Mouse (Mus musculus) MEL (cell line): ENCODE measurements around the gene Terb1. TPM values are rescaled to one million over a fixed set of nuclear protein-coding genes. Genes with fewer than 3 reads are reported as not detected.

Source experiments
- DNase-seq: peaks from one replicate; pipeline ENCODE4 v3.0.0; 2011; ENCODE audit warnings: low read depth, low spot score
- H3K27ac ChIP-seq: 2 replicates; pipeline ENCODE4 v1.5.1; 2012; ENCODE audit warnings: low read depth, mild to moderate bottlenecking, control low read depth, low read length, moderate library complexity; ENCODE audit not compliant: control insufficient read depth
- H3K27me3 ChIP-seq, 2 experiments: fragments of 150-350 bp in 1 of 2; sonication (generic) in 1 of 2; 2 replicates each; pipeline ENCODE4 v1.6.1; 2012; ENCODE audit warnings: low read length in 2 of 2, mild to moderate bottlenecking in 2 of 2, improper control_type of control experiment in 1 of 2, moderate library complexity in 1 of 2; ENCODE audit not compliant: insufficient read depth in 2 of 2, control insufficient read depth in 1 of 2
- H3K36me3 ChIP-seq, 2 experiments: 2 replicates each; pipeline ENCODE4 v1.6.1; 2012 to 2014; ENCODE audit warnings: low read length in 2 of 2, improper control_type of control experiment in 1 of 2, inconsistent platforms in 1 of 2, mild to moderate bottlenecking in 1 of 2; ENCODE audit not compliant: insufficient read depth in 2 of 2, control insufficient read depth in 1 of 2
- H3K4me1 ChIP-seq, 2 experiments: fragments of 150-350 bp in 1 of 2; sonication (generic) in 1 of 2; 2 replicates each; pipeline ENCODE4 v1.6.1; 2012; ENCODE audit warnings: low read length in 2 of 2, improper control_type of control experiment in 1 of 2, mild to moderate bottlenecking in 1 of 2; ENCODE audit not compliant: insufficient read depth in 2 of 2, control insufficient read depth in 1 of 2
- H3K4me3 ChIP-seq, 2 experiments: fragments of 150-350 bp in 1 of 2; sonication (generic) in 1 of 2; 2 replicates each; pipeline ENCODE4 v1.5.1; 2012; ENCODE audit warnings: low read depth in 2 of 2, low read length in 2 of 2, mild to moderate bottlenecking in 2 of 2, moderate library complexity in 2 of 2, control low read depth in 1 of 2, improper control_type of control experiment in 1 of 2; ENCODE audit not compliant: control insufficient read depth in 1 of 2, insufficient read depth in 1 of 2
- H3K79me2 ChIP-seq: 2 replicates; pipeline ENCODE4 v1.6.1; 2012; ENCODE audit warnings: mild to moderate bottlenecking, low read length, moderate library complexity; ENCODE audit not compliant: control insufficient read depth, poor library complexity, insufficient read depth
- H3K9ac ChIP-seq: 2 replicates; pipeline ENCODE4 v1.6.1; 2012; ENCODE audit warnings: low read depth, mild to moderate bottlenecking, control low read depth, low read length, moderate library complexity; ENCODE audit not compliant: control insufficient read depth, poor library complexity, severe bottlenecking
- H3K9me3 ChIP-seq: fragments of 150-350 bp; sonication (generic); replicated peaks from 2 replicates; pipeline ENCODE4 v1.6.1; 2012; ENCODE audit warnings: mild to moderate bottlenecking, low read length, improper control_type of control experiment, moderate library complexity; ENCODE audit not compliant: insufficient read depth
- BHLHE40 ChIP-seq: IDR thresholded peaks from 2 replicates; pipeline ENCODE4 v1.6.1; 2012; ENCODE audit warnings: low read depth, mild to moderate bottlenecking, inconsistent platforms, low read length, improper control_type of control experiment, borderline replicate concordance
- CHD1 ChIP-seq: IDR thresholded peaks from 2 replicates; pipeline ENCODE4 v1.6.1; 2012; ENCODE audit warnings: low read depth, mild to moderate bottlenecking, inconsistent platforms, low read length, improper control_type of control experiment
- CHD2 ChIP-seq: IDR thresholded peaks from 2 replicates; pipeline ENCODE4 v1.6.1; 2011; ENCODE audit warnings: low read length, improper control_type of control experiment
- CTCF ChIP-seq, 3 experiments: IDR thresholded peaks in 2 of 3; conservative IDR thresholded peaks in 1 of 3; 2 replicates each; pipeline ENCODE4 v1.5.1; 2011 to 2012; ENCODE audit warnings: low read length in 3 of 3, low read depth in 2 of 3, mild to moderate bottlenecking in 2 of 3, improper control_type of control experiment in 1 of 3, inconsistent platforms in 1 of 3, mixed read lengths in 1 of 3, moderate library complexity in 1 of 3; ENCODE audit not compliant: control insufficient read depth in 1 of 3, insufficient read depth in 1 of 3, poor library complexity in 1 of 3, severe bottlenecking in 1 of 3
- E2F4 ChIP-seq: IDR thresholded peaks from 2 replicates; pipeline ENCODE4 v1.6.1; 2011; ENCODE audit warnings: low read depth, low read length, improper control_type of control experiment, borderline replicate concordance
- ELF1 ChIP-seq: IDR thresholded peaks from 2 replicates; pipeline ENCODE4 v1.6.1; 2014; ENCODE audit warnings: low read depth, mild to moderate bottlenecking, inconsistent platforms, low read length, improper control_type of control experiment, moderate library complexity
- EP300 ChIP-seq, 2 experiments: IDR thresholded peaks; 2 replicates each; pipeline ENCODE4 v1.6.1; 2011; ENCODE audit warnings: improper control_type of control experiment in 2 of 2, low read length in 2 of 2, low read depth in 1 of 2, mild to moderate bottlenecking in 1 of 2
- GABPA ChIP-seq: IDR thresholded peaks from 2 replicates; pipeline ENCODE4 v1.6.1; 2012; ENCODE audit warnings: low read depth, mild to moderate bottlenecking, inconsistent platforms, low read length, improper control_type of control experiment, moderate library complexity
- GATA1 ChIP-seq: IDR thresholded peaks from 2 replicates; pipeline ENCODE4 v1.6.1; 2011; ENCODE audit warnings: low read depth, low read length, improper control_type of control experiment
- HCFC1 ChIP-seq: IDR thresholded peaks from 2 replicates; pipeline ENCODE4 v1.6.1; 2012; ENCODE audit warnings: low read depth, mild to moderate bottlenecking, inconsistent platforms, low read length, improper control_type of control experiment, moderate library complexity
- JUND ChIP-seq: IDR thresholded peaks from 2 replicates; pipeline ENCODE4 v1.6.1; 2011; ENCODE audit warnings: low read depth, mild to moderate bottlenecking, improper control_type of control experiment, low read length
- KAT2A ChIP-seq: conservative IDR thresholded peaks from 2 replicates; pipeline ENCODE4 v1.6.1; 2012; ENCODE audit warnings: low read depth, low read length, improper control_type of control experiment, inconsistent platforms
- MAX ChIP-seq: IDR thresholded peaks from 2 replicates; pipeline ENCODE4 v1.6.1; 2011; ENCODE audit warnings: low read length, improper control_type of control experiment
- MAZ ChIP-seq: IDR thresholded peaks from 2 replicates; pipeline ENCODE4 v1.6.1; 2012; ENCODE audit warnings: low read depth, mild to moderate bottlenecking, inconsistent platforms, low read length, improper control_type of control experiment
- MEF2A ChIP-seq: IDR thresholded peaks from 2 replicates; pipeline ENCODE4 v1.6.1; 2014; ENCODE audit warnings: low read depth, mild to moderate bottlenecking, inconsistent platforms, low read length, improper control_type of control experiment; ENCODE audit not compliant: poor library complexity, insufficient replicate concordance, severe bottlenecking; ENCODE audit errors: extremely low read depth
- MXI1 ChIP-seq: IDR thresholded peaks from 2 replicates; pipeline ENCODE4 v1.6.1; 2011; ENCODE audit warnings: mild to moderate bottlenecking, low read depth, low read length, improper control_type of control experiment
- MYB ChIP-seq: IDR thresholded peaks from 2 replicates; pipeline ENCODE4 v1.6.1; 2011; ENCODE audit warnings: mild to moderate bottlenecking, low read depth, low read length, improper control_type of control experiment
- MYC ChIP-seq: IDR thresholded peaks from 2 replicates; pipeline ENCODE4 v1.6.1; 2011; ENCODE audit warnings: low read depth, mild to moderate bottlenecking, low read length, improper control_type of control experiment, moderate library complexity
- NELFE ChIP-seq: IDR thresholded peaks from 2 replicates; pipeline ENCODE4 v1.6.1; 2011; ENCODE audit warnings: low read depth, low read length, improper control_type of control experiment
- NRF1 ChIP-seq: IDR thresholded peaks from 2 replicates; pipeline ENCODE4 v1.6.1; 2014; ENCODE audit warnings: low read depth, mild to moderate bottlenecking, inconsistent platforms, low read length, improper control_type of control experiment, moderate library complexity; ENCODE audit not compliant: poor library complexity, insufficient read depth, severe bottlenecking
- POLR2A ChIP-seq, 2 experiments: IDR thresholded peaks; 2 replicates each; pipeline ENCODE4 v1.6.1; 2011 to 2012; ENCODE audit warnings: low read length in 2 of 2, mild to moderate bottlenecking in 2 of 2, control low read depth in 1 of 2, improper control_type of control experiment in 1 of 2, low read depth in 1 of 2, moderate library complexity in 1 of 2; ENCODE audit not compliant: control insufficient read depth in 1 of 2, insufficient read depth in 1 of 2, poor library complexity in 1 of 2
- POLR2AphosphoS2 ChIP-seq: IDR thresholded peaks from 2 replicates; pipeline ENCODE4 v1.6.1; 2011; ENCODE audit warnings: low read length, improper control_type of control experiment
- POLR2AphosphoS5 ChIP-seq: IDR thresholded peaks from 2 replicates; pipeline ENCODE4 v1.6.1; 2012; ENCODE audit warnings: low read depth, borderline replicate concordance, mild to moderate bottlenecking, inconsistent platforms, low read length, moderate library complexity, mixed read lengths
- RAD21 ChIP-seq: IDR thresholded peaks from 2 replicates; pipeline ENCODE4 v1.6.1; 2011; ENCODE audit warnings: mild to moderate bottlenecking, low read depth, low read length, improper control_type of control experiment
- RCOR1 ChIP-seq: IDR thresholded peaks from 2 replicates; pipeline ENCODE4 v1.6.1; 2012; ENCODE audit warnings: low read depth, mild to moderate bottlenecking, inconsistent platforms, low read length, improper control_type of control experiment
- SIN3A ChIP-seq: IDR thresholded peaks from 2 replicates; pipeline ENCODE4 v1.6.1; 2012; ENCODE audit warnings: low read length, improper control_type of control experiment, inconsistent platforms
- SMC3 ChIP-seq: IDR thresholded peaks from 2 replicates; pipeline ENCODE4 v1.6.1; 2011; ENCODE audit warnings: low read depth, low read length, improper control_type of control experiment
- TAL1 ChIP-seq: IDR thresholded peaks from 2 replicates; pipeline ENCODE4 v1.6.1; 2012; ENCODE audit warnings: mild to moderate bottlenecking, inconsistent platforms, low read length, moderate library complexity, mixed read lengths
- TCF12 ChIP-seq: IDR thresholded peaks from 2 replicates; pipeline ENCODE4 v1.6.1; 2014; ENCODE audit warnings: low read depth, mild to moderate bottlenecking, inconsistent platforms, low read length, improper control_type of control experiment, moderate library complexity
- UBTF ChIP-seq: IDR thresholded peaks from 2 replicates; pipeline ENCODE4 v1.6.1; 2012; ENCODE audit warnings: low read depth, mild to moderate bottlenecking, inconsistent platforms, low read length, improper control_type of control experiment, moderate library complexity, borderline replicate concordance; ENCODE audit not compliant: insufficient read depth
- USF1 ChIP-seq: IDR thresholded peaks from 2 replicates; pipeline ENCODE4 v1.6.1; 2014; ENCODE audit warnings: low read depth, mild to moderate bottlenecking, inconsistent platforms, low read length, improper control_type of control experiment, moderate library complexity
- USF2 ChIP-seq, 2 experiments: IDR thresholded peaks; 2 replicates each; pipeline ENCODE4 v1.6.1; 2011 to 2012; ENCODE audit warnings: improper control_type of control experiment in 2 of 2, low read length in 2 of 2, borderline replicate concordance in 1 of 2, inconsistent platforms in 1 of 2, low read depth in 1 of 2, mild to moderate bottlenecking in 1 of 2; ENCODE audit not compliant: insufficient read depth in 1 of 2
- ZC3H11A ChIP-seq: IDR thresholded peaks from 2 replicates; pipeline ENCODE4 v1.6.1; 2012; ENCODE audit warnings: low read depth, mild to moderate bottlenecking, inconsistent platforms, low read length, improper control_type of control experiment
- ZKSCAN1 ChIP-seq: IDR thresholded peaks from 2 replicates; pipeline ENCODE4 v1.6.1; 2012; ENCODE audit warnings: low read depth, mild to moderate bottlenecking, inconsistent platforms, low read length, improper control_type of control experiment, moderate library complexity
- ZNF384 ChIP-seq: IDR thresholded peaks from 2 replicates; pipeline ENCODE4 v1.6.1; 2012; ENCODE audit warnings: low read depth, mild to moderate bottlenecking, inconsistent platforms, low read length, improper control_type of control experiment
- polyA plus RNA-seq, 2 experiments: library from polyadenylated mRNA; stranded (reverse) in 1 of 2; unstranded in 1 of 2; fragments of >175 nt in 1 of 2; fragments of >200 nt in 1 of 2; gene quantifications; 2 replicates each; pipeline versions ENCODE4 v1.2.1 to v1.2.4; 2012; ENCODE audit warnings: low replicate concordance in 2 of 2, low read depth in 1 of 2; ENCODE audit not compliant: insufficient read length in 2 of 2, insufficient read depth in 1 of 2, missing spikeins in 1 of 2
- total RNA-seq: library from RNA; depleted of rRNA; stranded (reverse); fragments of 300-350 nt; gene quantifications from 2 replicates; pipeline ENCODE4 v1.2.3, GENCODE M21; 2012

Gene Terb1
- total and polyA plus RNA-seq, 3 experiments, result not detected

DNA sequence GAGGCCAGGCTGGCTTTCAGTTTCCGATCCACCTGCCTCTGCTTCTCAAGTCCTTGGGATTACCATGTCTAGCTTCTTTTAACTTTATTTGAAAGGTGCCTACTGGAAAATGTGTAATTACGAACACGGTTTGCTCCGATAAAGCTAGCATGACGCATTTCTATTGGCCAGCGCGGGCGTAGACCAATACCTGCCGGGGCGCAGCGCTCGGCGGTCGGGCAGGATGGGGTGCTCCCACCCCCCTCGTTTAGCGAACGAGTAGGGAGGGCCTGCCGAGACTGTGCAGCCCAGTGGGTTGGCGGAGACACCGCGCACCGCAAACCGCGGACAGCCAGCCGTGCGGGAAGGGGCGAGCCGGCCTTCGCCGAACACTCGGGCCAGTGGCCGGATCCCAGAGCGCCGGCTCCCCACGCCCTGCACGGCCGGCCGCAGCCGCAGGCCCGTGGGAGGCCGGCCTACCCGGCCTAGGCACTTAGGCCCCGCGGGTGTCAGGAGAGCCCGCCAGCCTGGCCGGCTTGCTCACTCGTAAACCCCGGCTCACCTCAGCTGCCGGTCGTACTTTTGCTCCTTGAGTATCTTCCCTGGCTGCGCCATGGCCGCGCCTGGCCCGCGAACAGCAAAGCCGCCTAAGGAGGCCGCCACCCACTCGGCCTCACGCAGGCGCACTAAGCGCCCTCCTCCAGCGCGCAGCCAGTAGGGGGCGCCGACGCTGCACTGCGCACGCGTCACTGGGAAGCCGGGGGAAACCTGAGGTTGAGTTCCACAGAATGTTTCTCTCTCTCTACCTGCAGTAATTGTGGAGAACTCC is 24.5 kb upstream of the Terb1 start, which contains the start of the genes Nae1 and Car7:
TSS of gene Nae1 (minus strand) at position 667 of the 808 bp plus-strand sequence.
TSS of gene Car7 (plus strand) at position 719 of the 808 bp plus-strand sequence.
- peak; percentile 95 for DNase-seq
- H3K9ac ChIP-seq, result peak within 1 kb of the TSS; percentile 86
- peaks cover 0 to 11% of the 10 kb centered on the region in 2 experiments; a peak in 2 of 4 replicates for H3K36me3 ChIP-seq
- peaks cover 0 to 6% of the 10 kb centered on the region in 2 experiments; a peak in 2 of 4 replicates for H3K4me1 ChIP-seq
- H3K4me3 ChIP-seq, result peak within 1 kb of the TSS; percentile 74 to 90
- H3K27ac ChIP-seq, result peak within 1 kb of the TSS; percentile 63
- H3K27me3 ChIP-seq, result no peaks in the 10 kb centered on the region
- H3K9me3 ChIP-seq, result no peaks in the 10 kb centered on the region
- peaks cover 21% of the 10 kb centered on the region for H3K79me2 ChIP-seq
- TF ChIP-seq CHD2, result no peak
- TF ChIP-seq POLR2AphosphoS2, result peak; percentile 80; the same call in 1 of the 2 replicates
- no peak for TF ChIP-seq KAT2A
- no peak for TF ChIP-seq TAL1
- TF ChIP-seq MYB, result no peak
- peak; percentile 89 to 92 for TF ChIP-seq POLR2A (IDR thresholded peaks at IDR 0.05; ENCODE audit: control insufficient read depth in 1 of 2, insufficient read depth in 1 of 2, low read depth in 1 of 2, low read length in 2 of 2, poor library complexity in 1 of 2)
- no peak; the same call in 1 of the 2 replicates for TF ChIP-seq MYC
- no peak for TF ChIP-seq RCOR1
- peak; percentile 41; the same call in 1 of the 2 replicates for TF ChIP-seq E2F4
- TF ChIP-seq USF1, result no peak
- TF ChIP-seq GATA1, result no peak
- 0 out of 2 replicates have a peak, but pooled peaks have one; percentile 4 for TF ChIP-seq SMC3
- TF ChIP-seq ZKSCAN1, result no peak
- no peak for TF ChIP-seq BHLHE40
- TF ChIP-seq CTCF (IDR thresholded peaks at IDR 0.05 in 2 of 3, conservative IDR thresholded peaks at IDR 0.05 in 1 of 3; ENCODE audit: control insufficient read depth in 1 of 3, insufficient read depth in 1 of 3, low read depth in 2 of 3, low read length in 3 of 3, poor library complexity in 1 of 3, severe bottlenecking in 1 of 3), result peak; percentile 81 to 92 (median 91)
- TF ChIP-seq GABPA, result no peak
- TF ChIP-seq EP300 (IDR thresholded peaks at IDR 0.05; ENCODE audit: low read depth in 1 of 2, low read length in 2 of 2), result no peak
- TF ChIP-seq ELF1, result no peak
- TF ChIP-seq UBTF, result no peak
- TF ChIP-seq USF2 (IDR thresholded peaks at IDR 0.05; ENCODE audit: borderline replicate concordance in 1 of 2, insufficient read depth in 1 of 2, low read depth in 1 of 2, low read length in 2 of 2), result no peak
- no peak; the same call in 1 of the 2 replicates for TF ChIP-seq RAD21
- TF ChIP-seq NELFE, result peak; percentile 92
- peak; percentile 97 for TF ChIP-seq NRF1
- TF ChIP-seq TCF12, result peak; percentile 6; the same call in 1 of the 2 replicates
- TF ChIP-seq POLR2AphosphoS5, result no peak
- TF ChIP-seq CHD1, result 0 out of 2 replicates have a peak, but pooled peaks have one; percentile 37
- peak; percentile 54; the same call in 1 of the 2 replicates for TF ChIP-seq HCFC1
- TF ChIP-seq JUND, result no peak
- 0 out of 2 replicates have a peak, but pooled peaks have one; percentile 68 for TF ChIP-seq MAZ
- TF ChIP-seq MXI1, result peak; percentile 84
- no peak for TF ChIP-seq MEF2A
- no peak for TF ChIP-seq ZNF384
- TF ChIP-seq MAX, result no peak; the same call in 1 of the 2 replicates
- no peak for TF ChIP-seq ZC3H11A
- TF ChIP-seq SIN3A, result peak; percentile 8; the same call in 1 of the 2 replicates
